Mouse (Mus musculus) heart, postnatal 0 days (tissue): ENCODE results near the gene Tekt2.

ENCODE experiments used
- CTCF ChIP-seq: IDR thresholded peaks from 2 replicates; pipeline ENCODE4 v1.5.1; 2016; ENCODE audit warnings: antibody characterized with exemption, control low read depth, low read depth
- EP300 ChIP-seq: IDR thresholded peaks from 2 replicates; pipeline ENCODE4 v1.6.1; 2016; ENCODE audit warnings: antibody characterized with exemption, low read depth

- TF ChIP-seq EP300 (no peak), CTCF (no peak)
Measured at GRCm38 (mm10) chr4:126360069-126360468, 34.6 kb upstream of the Tekt2 start.
